Mouse (Mus musculus) megakaryocyte progenitor cell, adult 5-6 weeks (primary cell): ENCODE data around the gene Paox. TPM values are rescaled to one million over a fixed set of nuclear protein-coding genes. Genes with fewer than 3 reads are reported as not detected.

Experiments
- ATAC-seq: replicated peaks from 2 replicates; pipeline ENCODE4 v1.8.0; 2016; ENCODE audit warnings: mild to moderate bottlenecking, moderate TSS enrichment, inconsistent platforms; ENCODE audit not compliant: poor library complexity
- total RNA-seq, 2 experiments: library from RNA; stranded (forward) in 1 of 2; stranded (reverse) in 1 of 2; fragments of 157-497, 149-512 nt in 1 of 2; fragments of 200-1000 nt in 1 of 2; gene quantifications; 2 replicates each; pipeline versions ENCODE4 v1.2.3 to v1.2.4; 2015 to 2017

Gene Paox
- total RNA-seq, 2 experiments from 2014 or later, result 15.7 to 31.7 TPM

DNA sequence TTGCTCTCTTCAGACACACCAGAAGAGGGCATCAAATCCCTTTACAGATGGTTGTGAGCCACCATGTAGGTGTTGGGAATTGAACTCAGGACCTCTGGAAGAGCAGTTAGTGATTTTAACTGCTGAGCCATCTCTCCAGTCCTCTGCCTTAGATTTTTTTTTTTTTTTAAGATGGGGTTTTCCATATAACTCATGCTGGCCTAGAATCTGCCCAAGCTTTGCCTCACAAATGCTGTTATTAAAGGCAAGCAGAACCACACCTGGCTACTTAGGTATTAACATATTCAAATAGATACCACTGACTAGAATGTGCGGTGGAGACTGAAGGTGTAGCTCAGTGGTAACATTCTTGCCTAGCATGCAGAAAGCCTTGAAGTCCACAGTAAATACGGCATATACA, 4.9 kb downstream of the Paox start:
- no peak for ATAC-seq

GRCm38 (mm10) chr7:140121338-140121910, 5.8 kb downstream of the Paox start:
- no peak for ATAC-seq

DNA sequence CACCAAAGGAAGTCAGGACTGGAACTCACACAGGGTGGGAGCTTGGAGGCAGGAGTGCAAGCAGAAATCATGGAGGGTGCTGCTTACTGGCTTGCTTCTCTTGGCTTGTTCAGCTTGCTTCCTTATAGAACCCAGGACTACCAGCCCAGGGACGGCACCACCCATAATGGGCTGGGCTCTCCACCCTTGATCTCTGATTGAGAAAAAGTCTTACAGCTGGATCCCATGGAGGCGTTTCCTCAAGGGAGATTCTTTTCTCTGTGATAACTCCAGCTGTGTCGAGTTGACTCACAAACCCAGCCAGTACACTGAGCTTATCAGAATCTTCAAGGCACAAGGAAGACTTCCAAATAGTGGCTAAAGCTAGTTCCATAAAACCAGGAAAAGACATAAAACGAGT, 7.2 kb downstream of the Paox start:
- ATAC-seq, result no peak

GRCm38 (mm10) chr7:140124382-140124781, 8.8 kb downstream of the Paox start:
- ATAC-seq, result no peak

DNA sequence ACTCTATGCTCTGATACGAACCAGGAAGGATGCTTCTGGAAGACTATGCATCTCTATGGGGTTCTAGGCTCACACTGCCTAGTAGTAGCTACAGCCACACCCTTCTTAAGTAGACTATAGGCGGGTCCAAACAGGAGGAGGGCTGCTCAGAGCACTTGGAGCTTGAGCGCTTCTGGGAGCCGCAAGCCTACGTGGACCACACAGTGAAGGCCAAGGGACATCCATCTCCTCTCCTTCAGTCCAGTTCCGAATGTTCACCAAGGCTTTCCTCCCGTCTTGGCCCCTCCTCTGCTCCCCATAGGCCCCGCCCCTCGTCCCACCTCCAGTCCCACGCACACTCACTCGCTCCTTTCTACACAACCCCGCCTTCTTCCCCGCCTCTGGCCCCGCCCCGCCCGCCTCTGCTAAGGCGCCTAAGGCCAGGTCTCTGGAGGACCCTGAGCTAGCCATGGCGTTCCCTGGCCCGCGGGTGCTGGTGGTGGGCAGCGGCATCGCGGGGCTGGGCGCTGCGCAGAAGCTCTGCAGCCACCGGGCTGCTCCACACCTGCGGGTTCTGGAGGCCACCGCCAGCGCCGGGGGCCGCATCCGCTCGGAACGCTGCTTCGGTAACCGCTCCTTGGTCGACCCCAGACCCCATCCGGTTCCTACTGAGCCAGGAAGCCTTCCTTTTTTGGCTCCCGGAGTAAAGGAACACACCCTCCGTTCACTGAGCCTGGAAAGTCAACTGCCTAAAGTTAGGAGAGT, 9.9 kb downstream of the Paox start:
- ATAC-seq, result peak; percentile 93

DNA sequence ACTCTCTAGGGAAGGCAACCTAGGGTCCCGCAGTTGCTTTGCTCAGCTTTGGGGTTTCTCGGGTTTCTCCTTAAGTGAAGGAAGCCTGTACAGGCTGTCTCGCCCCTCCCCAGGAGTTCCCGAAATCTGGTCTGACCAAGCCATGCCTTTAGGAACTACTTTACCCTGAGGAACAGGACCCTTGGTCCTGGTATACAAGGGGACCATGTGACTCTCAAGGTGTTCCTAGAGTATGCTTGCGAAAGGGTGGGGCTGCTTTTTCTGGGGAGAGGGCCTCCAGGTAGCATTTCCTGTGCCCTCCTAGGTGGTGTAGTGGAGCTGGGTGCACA, 10.4 kb downstream of the Paox start:
- ATAC-seq, result no peak

DNA sequence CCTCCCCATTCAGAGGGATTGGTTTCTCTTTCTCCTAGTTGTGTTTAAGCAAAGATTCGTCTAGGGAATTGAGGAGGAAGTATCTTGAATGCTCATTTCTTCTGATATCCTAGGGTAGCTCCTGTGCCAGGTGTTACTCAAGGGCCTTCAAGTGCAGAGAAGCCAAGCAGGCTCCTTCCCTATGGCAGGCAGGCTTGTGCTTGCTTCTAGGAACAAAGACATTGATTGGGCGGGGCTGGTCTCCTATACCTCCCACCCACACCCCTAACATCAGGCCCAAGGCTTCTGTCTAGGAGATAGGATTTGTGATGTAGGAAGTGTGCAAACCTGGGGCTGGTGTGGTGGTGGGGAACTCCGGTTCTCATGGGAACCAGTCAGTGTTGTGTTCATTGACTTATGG, 11.3 kb downstream of the Paox start:
- ATAC-seq, result no peak

DNA sequence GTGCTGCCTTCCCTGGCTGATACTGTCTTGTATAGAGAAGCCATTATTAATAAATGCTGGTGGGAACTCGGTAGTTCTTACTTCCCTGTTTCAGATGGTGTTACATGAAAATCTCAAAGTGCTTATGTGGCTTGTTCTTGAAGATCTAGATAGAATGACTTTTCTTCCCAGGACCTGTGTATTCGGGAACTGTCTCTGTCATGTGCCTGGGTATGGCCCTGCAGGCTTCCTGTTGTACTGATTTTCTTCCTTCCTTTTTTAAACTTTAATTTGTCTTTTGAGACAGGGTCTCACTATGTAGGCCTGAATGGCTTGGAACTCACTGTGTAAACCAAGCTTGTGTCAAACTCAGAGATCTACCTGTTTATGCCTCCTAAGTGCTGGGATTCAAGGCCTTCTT, 12.3 kb downstream of the Paox start:
- ATAC-seq, result 0 out of 2 replicates have a peak, but pooled peaks have one; percentile 2

- peak; percentile 54 for ATAC-seq
Observed at GRCm38 (mm10) chr7:140132184-140132583, 16.6 kb downstream of the Paox start.

- ATAC-seq, result peak; percentile 38
Observed at GRCm38 (mm10) chr7:140134033-140134432, 18.4 kb downstream of the Paox start.

DNA sequence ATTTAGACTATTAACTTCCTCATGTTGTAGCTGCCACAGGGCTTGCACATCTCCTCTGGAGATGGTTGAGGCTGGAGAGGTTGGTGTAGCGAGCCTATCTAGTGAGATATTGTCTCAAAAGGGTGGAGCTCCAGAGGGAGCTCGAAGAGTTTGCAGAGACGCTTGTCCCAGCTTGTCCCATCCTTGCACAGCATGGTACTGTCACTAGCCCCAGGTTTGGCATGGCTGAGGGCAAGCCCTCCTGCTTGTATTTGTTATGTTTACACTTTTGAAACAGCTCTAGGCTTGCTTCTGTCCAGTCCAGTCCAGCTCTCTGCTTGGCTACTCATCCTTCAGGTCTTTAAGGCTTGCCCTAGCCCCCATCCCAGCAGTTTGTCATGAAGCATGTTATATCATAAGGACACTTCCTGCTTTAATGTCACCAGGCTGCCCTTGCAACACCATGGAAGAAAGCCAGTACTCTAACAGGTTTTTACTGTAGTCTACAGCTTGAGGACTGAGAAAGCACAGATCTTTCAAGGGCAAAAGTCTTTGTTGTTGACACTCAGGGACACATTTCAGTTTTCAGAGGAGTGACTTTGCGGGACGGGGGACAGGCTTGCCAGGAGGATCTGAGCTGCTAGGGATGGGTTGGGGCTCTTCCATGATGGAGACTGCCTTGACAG, 19.6 kb downstream of the Paox start:
- ATAC-seq, result peak; percentile 7; the same call in 1 of the 2 replicates

DNA sequence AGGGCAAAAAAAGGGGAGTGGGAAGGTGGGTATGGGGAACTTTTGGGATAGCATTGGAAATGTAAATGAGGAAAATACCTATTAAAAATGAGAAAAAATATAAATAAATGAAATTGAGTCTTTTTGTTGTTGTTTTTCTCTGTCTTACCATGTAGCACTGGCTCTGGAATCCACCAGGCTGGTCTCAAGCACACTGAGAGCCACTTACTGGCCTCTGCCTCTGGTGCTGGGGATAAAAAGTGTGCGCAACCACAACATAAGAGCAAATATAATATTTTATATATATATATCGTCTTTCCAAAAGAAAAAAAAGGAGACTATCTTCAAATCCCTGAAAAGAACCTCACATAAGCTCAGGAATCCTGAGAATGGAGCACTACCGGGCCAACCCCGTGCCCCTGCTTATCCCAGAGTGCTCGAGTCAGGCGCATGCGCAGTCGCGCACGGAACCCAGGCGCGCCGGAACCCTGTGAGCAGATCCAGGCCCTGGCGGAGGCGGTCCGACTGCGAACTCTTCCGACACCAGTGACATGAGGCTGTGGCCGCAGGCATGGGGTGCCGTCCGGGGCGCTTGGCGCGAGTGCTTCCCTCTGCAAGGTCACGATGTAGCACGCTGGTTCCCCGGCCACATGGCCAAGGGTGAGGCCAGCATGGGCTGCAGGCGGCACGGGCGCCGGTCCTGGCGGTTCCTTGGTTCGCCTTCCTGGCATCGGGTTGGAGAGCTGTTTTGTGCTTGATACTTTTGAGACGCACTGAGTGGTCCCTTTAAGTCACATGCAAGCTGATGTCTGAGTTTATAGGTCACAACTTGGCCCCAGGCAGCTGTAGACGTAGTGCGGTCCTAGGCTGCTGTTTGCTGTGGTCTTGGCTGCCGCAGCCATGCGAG, 21.8 kb downstream of the Paox start, which contains the start of gene Mtg1:
Gene Mtg1, plus strand, starts transcription at position 430 of the 886 bp plus-strand sequence.
- peak; percentile 70 for ATAC-seq

DNA sequence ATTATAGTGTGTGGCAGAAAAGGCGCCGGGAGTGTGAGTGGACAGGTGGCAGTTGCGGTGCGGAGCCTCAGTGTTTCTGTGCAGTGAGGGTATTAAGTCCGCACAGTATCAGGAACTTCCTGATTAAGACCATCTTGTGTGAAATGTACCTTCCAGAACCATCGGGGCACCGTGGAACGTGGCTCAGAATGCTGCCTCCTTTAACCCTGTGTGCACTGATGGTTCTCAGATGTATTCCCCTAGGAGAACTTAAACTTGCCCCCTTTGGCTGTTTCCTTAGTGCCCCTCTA, 22.4 kb downstream of the Paox start:
- no peak for ATAC-seq

DNA sequence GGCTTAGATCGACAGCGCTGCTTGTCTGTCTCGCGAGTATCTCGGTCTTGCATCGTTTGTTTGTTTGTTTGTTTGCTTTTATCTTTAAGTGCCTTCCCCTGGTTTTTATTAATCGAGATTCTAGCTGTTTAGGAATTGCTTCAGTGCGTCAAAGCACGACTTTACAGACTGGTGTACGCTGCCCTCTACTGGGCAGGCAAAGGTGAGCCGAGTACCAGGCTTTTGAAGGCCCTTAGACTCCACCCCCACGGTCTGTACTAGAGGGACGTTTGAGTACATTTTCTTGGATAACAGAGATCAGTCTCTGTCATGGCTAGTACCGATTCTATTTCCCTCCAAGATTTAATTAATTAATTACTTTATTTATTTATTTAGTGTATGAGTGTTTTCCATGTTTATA, 25.8 kb downstream of the Paox start:
- ATAC-seq, result peak; percentile 67

DNA sequence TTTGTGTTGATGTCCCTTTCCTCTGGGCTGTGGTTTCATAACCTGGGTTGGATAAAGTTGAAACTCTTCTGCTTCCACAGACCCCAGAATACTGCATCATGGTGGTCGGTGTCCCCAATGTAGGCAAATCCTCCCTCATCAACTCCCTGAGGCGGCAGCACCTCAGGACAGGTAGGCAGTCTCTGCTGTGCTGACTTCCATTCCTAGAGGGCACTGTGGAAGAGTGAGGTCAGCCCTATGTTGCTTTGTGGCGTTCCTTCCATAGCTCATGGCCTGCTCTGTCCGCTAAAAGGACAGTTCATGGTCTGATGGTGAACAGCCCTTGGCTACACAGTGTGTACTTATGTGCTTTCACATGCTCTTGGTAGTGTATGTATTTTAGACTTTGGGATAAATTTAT, 29.0 kb downstream of the Paox start:
- no peak for ATAC-seq

DNA sequence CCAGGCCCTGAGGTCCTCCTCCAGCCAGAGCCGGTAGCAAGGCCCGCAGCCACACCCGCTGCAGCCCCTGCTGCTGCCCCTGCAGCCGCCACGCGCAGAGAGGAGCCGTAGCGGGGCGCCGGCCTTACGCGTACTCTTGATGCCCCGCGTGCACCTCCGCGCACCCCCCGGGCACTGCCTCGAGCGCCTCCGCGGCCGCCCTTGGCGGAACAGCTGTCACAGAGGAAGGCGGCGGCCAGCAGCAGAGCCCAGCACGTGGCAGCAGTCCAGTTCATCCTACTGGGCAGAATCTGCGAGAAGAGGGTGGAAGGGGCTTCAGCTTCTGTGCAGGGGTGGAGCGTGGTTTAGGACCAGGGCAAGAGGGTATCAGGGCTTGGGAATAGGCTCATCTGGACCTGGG, 37.8 kb downstream of the Paox start:
- peak; percentile 39; the same call in 1 of the 2 replicates for ATAC-seq

GRCm38 (mm10) chr7:140153829-140154217, 38.2 kb downstream of the Paox start:
- ATAC-seq, result no peak

DNA sequence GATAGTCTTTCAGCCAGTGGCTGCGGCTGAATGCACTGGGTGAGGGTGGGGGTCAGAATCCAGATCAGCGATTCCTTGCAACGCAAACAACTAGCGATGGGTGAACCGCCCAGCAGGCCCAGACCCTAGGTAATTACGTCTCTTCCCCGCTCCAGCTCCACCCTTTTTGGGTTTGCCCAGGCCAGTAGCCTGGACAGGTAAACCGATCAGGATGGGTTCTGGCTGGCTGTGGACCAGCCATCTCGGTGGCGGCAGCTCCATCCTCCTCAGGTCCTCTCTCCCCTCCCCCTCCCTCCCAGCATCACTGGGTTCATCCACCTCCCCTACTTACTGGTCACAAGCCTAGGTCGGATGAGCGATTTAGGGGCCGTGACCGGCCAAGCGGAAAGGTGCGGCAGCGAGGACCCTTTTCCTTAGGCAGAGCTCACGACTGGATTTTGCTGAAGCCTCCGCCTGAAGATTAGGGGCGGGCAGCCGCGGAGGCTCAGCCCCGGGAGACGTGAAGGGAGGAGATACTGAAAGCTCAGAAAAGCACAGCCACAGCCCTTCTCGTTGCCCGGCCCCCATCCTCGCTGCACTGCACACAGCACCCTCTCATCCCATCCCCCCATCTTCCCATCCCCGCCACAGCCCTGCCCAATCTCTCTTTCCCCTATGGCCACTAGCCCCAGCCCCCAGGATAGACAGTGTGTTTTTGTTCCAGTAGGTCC, 38.8 kb downstream of the Paox start, which contains the start of gene Sprn:
Gene Sprn, minus strand, starts transcription at position 660 of the 710 bp plus-strand sequence.
- ATAC-seq, result no peak

DNA sequence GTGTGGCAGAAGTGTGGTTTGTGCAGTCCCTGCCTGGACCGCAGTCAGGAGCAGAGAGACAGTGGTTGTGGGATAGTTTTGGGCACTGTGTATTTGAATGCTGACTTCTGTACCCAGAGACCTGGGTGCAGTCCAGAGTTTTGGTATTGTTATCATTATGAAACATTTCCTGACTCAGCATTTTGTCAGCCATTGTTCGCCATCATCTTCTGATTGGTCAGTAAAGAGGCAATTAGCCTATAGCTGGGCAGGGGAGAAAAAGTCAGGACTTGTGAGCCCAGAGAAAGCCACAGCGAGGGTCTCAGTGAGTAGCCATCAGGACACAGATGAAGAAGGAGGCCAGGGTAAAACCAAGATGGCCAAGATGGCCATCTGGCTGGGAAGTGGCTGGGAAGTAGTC, 44.8 kb downstream of the Paox start:
- no peak for ATAC-seq

- no peak for ATAC-seq
Observed at GRCm38 (mm10) chr7:140164664-140165063, 49.1 kb downstream of the Paox start, which contains the start of gene Olfr522. Olfr522 (minus strand) TSS chr7:140164764.

DNA sequence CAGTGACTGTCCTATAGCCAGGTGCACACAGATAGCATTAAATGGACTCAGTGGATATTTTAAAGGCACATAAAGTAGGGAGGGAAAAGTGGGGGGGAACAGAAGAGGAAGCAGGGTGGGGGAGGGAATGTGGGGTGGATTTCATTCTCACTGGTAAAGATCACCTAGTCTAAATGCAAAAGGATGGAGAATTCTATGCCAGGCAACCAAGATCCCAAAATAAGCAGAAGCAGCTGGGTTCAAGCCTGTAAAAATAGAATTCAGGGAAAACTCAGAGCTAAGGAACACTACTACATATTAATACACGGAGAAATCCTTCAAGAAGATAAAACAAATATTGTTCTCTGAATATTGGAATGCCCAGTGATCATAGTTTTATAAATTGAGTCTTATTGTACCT, 52.4 kb downstream of the Paox start:
- no peak for ATAC-seq
